Mouse (Mus musculus) megakaryocyte progenitor cell, adult 5-6 weeks (primary cell): Measurements from ENCODE around the gene Gprasp2. TPM values are rescaled to one million over a fixed set of nuclear protein-coding genes. Genes with fewer than 3 reads are reported as not detected.
"Not testable (repeated sequence)": the region's sequence is repeated elsewhere in the genome, so short reads cannot be mapped to it uniquely, and the experiment has no call there.

ENCODE experiments used
- ATAC-seq: replicated peaks from 2 replicates; pipeline ENCODE4 v1.8.0; 2016; ENCODE audit warnings: mild to moderate bottlenecking, moderate TSS enrichment, inconsistent platforms; ENCODE audit not compliant: poor library complexity
- total RNA-seq, 2 experiments: library from RNA; stranded (forward) in 1 of 2; stranded (reverse) in 1 of 2; fragments of 157-497, 149-512 nt in 1 of 2; fragments of 200-1000 nt in 1 of 2; gene quantifications; 2 replicates each; pipeline versions ENCODE4 v1.2.3 to v1.2.4; 2015 to 2017

Gprasp2 gene
- total RNA-seq (2015) (0.74 TPM in 1 of 2 replicates, not detected in the other), total RNA-seq (2017) (0.17 and 0.98 TPM in 2 replicates)

- ATAC-seq: peak; percentile 70
These were observed at the start of gene Gprasp2 for GRCm38 (mm10) chrX:135838521-135839360. Gene Gprasp2, plus strand, starts transcription at chrX:135839034.

- no peak for ATAC-seq
These were observed 47.3 kb upstream of the Gprasp2 start for GRCm38 (mm10) chrX:135791536-135791935.

- ATAC-seq: no peak
These were observed 46.5 kb upstream of the Gprasp2 start for GRCm38 (mm10) chrX:135792326-135792725.

GRCm38 (mm10) chrX:135795591-135796304 is 43.1 kb upstream of the Gprasp2 start:
- peak; percentile 78 for ATAC-seq

GRCm38 (mm10) chrX:135796305-135797211 is 42.3 kb upstream of the Gprasp2 start:
- peak; percentile 40 for ATAC-seq

- ATAC-seq: peak; percentile 93
These were observed 41.6 kb upstream of the Gprasp2 start, which contains the start of gene Bhlhb9 for GRCm38 (mm10) chrX:135797212-135797644. Gene Bhlhb9, plus strand, starts transcription at chrX:135797594.

- ATAC-seq: no peak
These were observed 34.7 kb upstream of the Gprasp2 start for GRCm38 (mm10) chrX:135804149-135804548.

GRCm38 (mm10) chrX:135805780-135806179 is 33.1 kb upstream of the Gprasp2 start:
- ATAC-seq: peak; percentile 92

- not testable (repeated sequence) for ATAC-seq
These were observed 2.9 kb upstream of the Gprasp2 start for GRCm38 (mm10) chrX:135835896-135836295.

- ATAC-seq: no peak
These were observed 938 bp upstream of the Gprasp2 start for GRCm38 (mm10) chrX:135837896-135838295.

- peak; percentile 93 for ATAC-seq
These were observed 860 bp downstream of the Gprasp2 start for GRCm38 (mm10) chrX:135839397-135840391.

GRCm38 (mm10) chrX:135866806-135867205 is 28.0 kb downstream of the Gprasp2 start:
- not testable (repeated sequence) for ATAC-seq

GRCm38 (mm10) chrX:135876679-135877078 is 37.8 kb downstream of the Gprasp2 start:
- no peak for ATAC-seq

GRCm38 (mm10) chrX:135879626-135880025 is 40.8 kb downstream of the Gprasp2 start:
- peak; percentile 60 for ATAC-seq

- ATAC-seq: peak; percentile 97
These were observed 46.8 kb downstream of the Gprasp2 start for GRCm38 (mm10) chrX:135885411-135886233.

- peak; percentile 65 for ATAC-seq
These were observed 47.4 kb downstream of the Gprasp2 start for GRCm38 (mm10) chrX:135886234-135886585.
